Mouse (Mus musculus) MEL (cell line): ENCODE results near the gene Ephb3.
A peak's percentile ranks its signal among the peaks of the same experiment; 100 is the strongest.

Experiments used
- CTCF ChIP-seq, 3 experiments: IDR thresholded peaks in 2 of 3; conservative IDR thresholded peaks in 1 of 3; 2 replicates each; pipeline ENCODE4 v1.5.1; 2011 to 2012; ENCODE audit warnings: low read length in 3 of 3, low read depth in 2 of 3, mild to moderate bottlenecking in 2 of 3, improper control_type of control experiment in 1 of 3, inconsistent platforms in 1 of 3, mixed read lengths in 1 of 3, moderate library complexity in 1 of 3; ENCODE audit not compliant: control insufficient read depth in 1 of 3, insufficient read depth in 1 of 3, poor library complexity in 1 of 3, severe bottlenecking in 1 of 3
- EP300 ChIP-seq, 2 experiments: IDR thresholded peaks; 2 replicates each; pipeline ENCODE4 v1.6.1; 2011; ENCODE audit warnings: improper control_type of control experiment in 2 of 2, low read length in 2 of 2, low read depth in 1 of 2, mild to moderate bottlenecking in 1 of 2
- GATA1 ChIP-seq: IDR thresholded peaks from 2 replicates; pipeline ENCODE4 v1.6.1; 2011; ENCODE audit warnings: low read depth, low read length, improper control_type of control experiment
- MAX ChIP-seq: IDR thresholded peaks from 2 replicates; pipeline ENCODE4 v1.6.1; 2011; ENCODE audit warnings: low read length, improper control_type of control experiment
- MYB ChIP-seq: IDR thresholded peaks from 2 replicates; pipeline ENCODE4 v1.6.1; 2011; ENCODE audit warnings: mild to moderate bottlenecking, low read depth, low read length, improper control_type of control experiment
- SMC3 ChIP-seq: IDR thresholded peaks from 2 replicates; pipeline ENCODE4 v1.6.1; 2011; ENCODE audit warnings: low read depth, low read length, improper control_type of control experiment
- USF1 ChIP-seq: IDR thresholded peaks from 2 replicates; pipeline ENCODE4 v1.6.1; 2014; ENCODE audit warnings: low read depth, mild to moderate bottlenecking, inconsistent platforms, low read length, improper control_type of control experiment, moderate library complexity

DNA sequence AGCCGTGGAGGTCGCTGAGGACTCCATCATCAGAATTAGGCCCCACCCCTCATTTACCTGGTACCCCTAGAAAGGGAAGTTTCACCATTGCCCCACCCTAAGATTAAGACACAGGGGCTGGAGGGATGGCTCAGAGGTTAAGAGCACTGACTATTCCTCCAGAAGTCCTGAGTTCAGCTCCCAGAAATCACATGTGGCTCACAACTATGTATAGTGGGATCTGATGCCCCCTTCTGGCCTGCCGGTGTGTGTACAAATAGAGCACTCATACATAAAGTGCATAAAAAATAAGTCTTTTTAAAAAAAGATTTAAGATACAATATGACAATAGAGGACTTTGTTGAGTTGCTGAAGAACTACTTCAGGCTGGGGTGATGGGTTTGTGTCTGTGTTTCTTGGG lies 16.2 kb upstream of the Ephb3 start:
- no peak for TF ChIP-seq MYB
- no peak for TF ChIP-seq GATA1
- peak; percentile 47 for TF ChIP-seq SMC3
- no peak for TF ChIP-seq EP300 (IDR thresholded peaks at IDR 0.05; ENCODE audit: low read depth in 1 of 2, low read length in 2 of 2)
- TF ChIP-seq CTCF (IDR thresholded peaks at IDR 0.05 in 2 of 3, conservative IDR thresholded peaks at IDR 0.05 in 1 of 3; ENCODE audit: control insufficient read depth in 1 of 3, insufficient read depth in 1 of 3, low read depth in 2 of 3, low read length in 3 of 3, poor library complexity in 1 of 3, severe bottlenecking in 1 of 3), result peak; percentile 28 to 46 (median 31); a peak in 4 of 6 replicates
- TF ChIP-seq MAX, result no peak
- TF ChIP-seq USF1, result no peak
